Mouse (Mus musculus) left cerebral cortex, adult 11 months (tissue): Measurements from ENCODE around the gene Mtmr3.

Experiments
- DNase-seq: peaks from one replicate; pipeline ENCODE4 v3.0.0; 2022; ENCODE audit warnings: low spot score

Mtmr3 gene

GRCm38 (mm10) chr11:4594608-4595500 is at the start of gene Mtmr3:
Gene Mtmr3, minus strand, starts transcription at chr11:4594863.
- DNase-seq: peak; percentile 88

GRCm38 (mm10) chr11:4643722-4644121 is 49.1 kb upstream of the Mtmr3 start:
- DNase-seq: no peak

- no peak for DNase-seq
Measured at GRCm38 (mm10) chr11:4641185-4641584, 46.5 kb upstream of the Mtmr3 start.

- DNase-seq: no peak
Measured at GRCm38 (mm10) chr11:4638261-4638660, 43.6 kb upstream of the Mtmr3 start.

- DNase-seq: peak; percentile 77
Measured at GRCm38 (mm10) chr11:4637534-4638234, 43.0 kb upstream of the Mtmr3 start, which contains the start of gene Ascc2. Gene Ascc2, plus strand, starts transcription at chr11:4637747.

- no peak for DNase-seq
Measured at GRCm38 (mm10) chr11:4636782-4637342, 42.2 kb upstream of the Mtmr3 start.

- DNase-seq: no peak
Measured at GRCm38 (mm10) chr11:4634395-4634794, 39.7 kb upstream of the Mtmr3 start.

GRCm38 (mm10) chr11:4633420-4633819 is 38.8 kb upstream of the Mtmr3 start:
- DNase-seq: no peak

GRCm38 (mm10) chr11:4629861-4630280 is 35.2 kb upstream of the Mtmr3 start:
- DNase-seq: no peak

GRCm38 (mm10) chr11:4627636-4628035 is 33.0 kb upstream of the Mtmr3 start:
- no peak for DNase-seq

- no peak for DNase-seq
Measured at GRCm38 (mm10) chr11:4625931-4626330, 31.3 kb upstream of the Mtmr3 start.

GRCm38 (mm10) chr11:4622997-4623396 is 28.3 kb upstream of the Mtmr3 start:
- no peak for DNase-seq

GRCm38 (mm10) chr11:4622442-4622986 is 27.9 kb upstream of the Mtmr3 start:
- DNase-seq: no peak

- DNase-seq: no peak
Measured at GRCm38 (mm10) chr11:4621866-4622265, 27.2 kb upstream of the Mtmr3 start.

- no peak for DNase-seq
Measured at GRCm38 (mm10) chr11:4620501-4621108, 25.9 kb upstream of the Mtmr3 start.

- no peak for DNase-seq
Measured at GRCm38 (mm10) chr11:4620017-4620485, 25.4 kb upstream of the Mtmr3 start, which contains the start of gene Gm11032. Gene Gm11032, plus strand, starts transcription at chr11:4620067.

- no peak for DNase-seq
Measured at GRCm38 (mm10) chr11:4611904-4612303, 17.2 kb upstream of the Mtmr3 start.

GRCm38 (mm10) chr11:4606541-4606940 is 11.9 kb upstream of the Mtmr3 start:
- DNase-seq: no peak

- no peak for DNase-seq
Measured at GRCm38 (mm10) chr11:4605414-4605813, 10.8 kb upstream of the Mtmr3 start.

- DNase-seq: no peak
Measured at GRCm38 (mm10) chr11:4604441-4604840, 9.8 kb upstream of the Mtmr3 start.

GRCm38 (mm10) chr11:4602691-4603441 is 8.2 kb upstream of the Mtmr3 start:
- no peak for DNase-seq
